Mouse (Mus musculus) liver, embryonic 14.5 days (tissue): ENCODE data around the gene Casc3. TPM values are rescaled to one million over a fixed set of nuclear protein-coding genes. Genes with fewer than 3 reads are reported as not detected.

Experiments
- ATAC-seq: fragments of 200-750 bp; cut with Nextera tagmentation; 2 replicates; pipeline ENCODE4 v1.8.0; 2017; ENCODE audit warnings: moderate number of reproducible peaks, mild to moderate bottlenecking, moderate library complexity; ENCODE audit not compliant: insufficient read depth
- DNase-seq, 3 experiments: peaks; one replicate each; pipeline ENCODE4 v3.0.0-alpha.2; 2012 to 2013; ENCODE audit warnings: low read depth in 3 of 3, low spot score in 3 of 3
- H3K27ac ChIP-seq: fragments of 300-500 bp; sonication (generic); 2 replicates; pipeline ENCODE4 v1.5.1; 2014; ENCODE audit warnings: moderate library complexity, mild to moderate bottlenecking, control low read depth, inconsistent platforms
- H3K27me3 ChIP-seq: fragments of 300-500 bp; sonication (generic); 2 replicates; pipeline ENCODE4 v1.6.1; 2014; ENCODE audit warnings: mild to moderate bottlenecking, low read length, moderate library complexity; ENCODE audit not compliant: control insufficient read depth, insufficient read depth
- H3K36me3 ChIP-seq: fragments of 300-500 bp; sonication (generic); replicated peaks from 2 replicates; pipeline ENCODE4 v1.6.1; 2014; ENCODE audit warnings: low read depth; ENCODE audit not compliant: control insufficient read depth, insufficient read depth
- H3K4me1 ChIP-seq, 2 experiments: fragments of 200-500 bp in 1 of 2; fragments of 300-500 bp in 1 of 2; sonication (generic) in 1 of 2; replicated peaks; 2 replicates each; pipeline ENCODE4 v1.6.1; 2012 to 2014; ENCODE audit warnings: antibody characterized with exemption in 1 of 2, inconsistent platforms in 1 of 2, low read length in 1 of 2; ENCODE audit not compliant: control insufficient read depth in 2 of 2, insufficient read depth in 2 of 2
- H3K4me2 ChIP-seq: fragments of 300-500 bp; sonication (generic); 2 replicates; pipeline ENCODE4 v1.6.1; 2014; ENCODE audit warnings: low read depth, mild to moderate bottlenecking, control low read depth, moderate library complexity
- H3K4me3 ChIP-seq, 2 experiments: fragments of 200-500 bp in 1 of 2; fragments of 300-500 bp in 1 of 2; sonication (generic) in 1 of 2; 2 replicates each; pipeline ENCODE4 v1.5.1; 2012 to 2014; ENCODE audit warnings: low read depth in 2 of 2, low read length in 2 of 2, mild to moderate bottlenecking in 2 of 2, control low read depth in 1 of 2, inconsistent platforms in 1 of 2, moderate library complexity in 1 of 2; ENCODE audit not compliant: insufficient read depth in 1 of 2
- H3K9ac ChIP-seq: fragments of 300-500 bp; sonication (generic); replicated peaks from 2 replicates; pipeline ENCODE4 v1.6.1; 2014; ENCODE audit warnings: mild to moderate bottlenecking, control low read depth, moderate library complexity
- H3K9me3 ChIP-seq: fragments of 300-500 bp; sonication (generic); 2 replicates; pipeline ENCODE4 v1.6.1; 2016; ENCODE audit warnings: low read length, mixed read lengths; ENCODE audit not compliant: control insufficient read depth
- CTCF ChIP-seq: IDR thresholded peaks from 2 replicates; pipeline ENCODE4 v1.5.1; 2016; ENCODE audit warnings: antibody characterized with exemption, low read depth, control low read depth
- EP300 ChIP-seq: IDR thresholded peaks from 2 replicates; pipeline ENCODE4 v1.6.1; 2016; ENCODE audit warnings: antibody characterized with exemption, low read depth
- WGBS: fragments of 180-500 bp; shearing (Covaris S2); extraction: QIAGEN DNeasy Blood & Tissue Kit; methylation state at CpG from one replicate; pipeline ENCODE4 v1.1.7; 2014; ENCODE audit not compliant: insufficient replicate concordance; 5-methylcytosine and 5-hydroxymethylcytosine counted together
- polyA plus RNA-seq, 2 experiments: library from polyadenylated mRNA; depleted of rRNA in 1 of 2; stranded (reverse) in 1 of 2; unstranded in 1 of 2; fragments of >200 nt; fragmentation: Nextera tagmentation in 1 of 2; extraction: Ambion mirVana in 1 of 2; gene quantifications; 2 replicates each; pipeline versions ENCODE4 v1.2.1 to v1.2.3; 2012 to 2014

Gene Casc3
- polyA plus RNA-seq, 2 experiments: 11.5 to 12.7 TPM

GRCm38 (mm10) chr11:98776052-98776764 is 28.5 kb upstream of the Casc3 start:
- Histone ChIP-seq H3K27me3 (no peaks in the 10 kb centered on the region), H3K4me1 (peaks cover 41 to 52% of the 10 kb centered on the region in 2 experiments), H3K36me3 (no peaks in the 10 kb centered on the region), H3K27ac (no peak overlapping the region; the same call in 1 of the 2 replicates), H3K9ac (no peak overlapping the region), H3K4me2 (peak overlapping the region; percentile 62), H3K9me3 (no peaks in the 10 kb centered on the region), H3K4me3 (no peak overlapping the region; a peak in 1 of 4 replicates)
- ATAC-seq (no peak), DNase-seq (no peak)
- 42% methylated on average over 12 of the region's 12 CpGs for WGBS
- TF ChIP-seq CTCF (no peak), EP300 (no peak)

GRCm38 (mm10) chr11:98776843-98777590 is 27.7 kb upstream of the Casc3 start:
- no peak for ATAC-seq
- 10% methylated on average over 9 of the region's 9 CpGs for WGBS
- H3K4me1 ChIP-seq: peaks cover 41 to 55% of the 10 kb centered on the region in 2 experiments

GRCm38 (mm10) chr11:98777888-98778287 is 26.8 kb upstream of the Casc3 start:
- DNase-seq (no peak), ATAC-seq (no peak)
- Histone ChIP-seq H3K27me3 (no peaks in the 10 kb centered on the region), H3K4me2 (no peak overlapping the region), H3K4me3 (no peak overlapping the region), H3K36me3 (no peaks in the 10 kb centered on the region), H3K9me3 (no peaks in the 10 kb centered on the region), H3K4me1 (peaks cover 41 to 54% of the 10 kb centered on the region in 2 experiments), H3K27ac (no peak overlapping the region), H3K9ac (no peak overlapping the region)
- TF ChIP-seq EP300: no peak
- TF ChIP-seq CTCF: no peak

More at GRCm38 (mm10) chr11:98776843-98777590, 27.7 kb upstream of the Casc3 start:
- Histone ChIP-seq H3K27me3 (no peaks in the 10 kb centered on the region), H3K9ac (no peak overlapping the region), H3K36me3 (no peaks in the 10 kb centered on the region), H3K4me2 (peak overlapping the region; percentile 31), H3K4me3 (no peak overlapping the region), H3K9me3 (no peaks in the 10 kb centered on the region), H3K27ac (peak overlapping the region; percentile 6; the same call in 1 of the 2 replicates)
- no peak for DNase-seq
- no peak for TF ChIP-seq CTCF
- TF ChIP-seq EP300: no peak

GRCm38 (mm10) chr11:98781851-98782512 is 22.7 kb upstream of the Casc3 start:
- Histone ChIP-seq H3K4me1 (peaks cover 24 to 42% of the 10 kb centered on the region in 2 experiments), H3K36me3 (no peaks in the 10 kb centered on the region), H3K4me2 (no peak overlapping the region; the same call in 1 of the 2 replicates), H3K9me3 (no peaks in the 10 kb centered on the region), H3K4me3 (no peak overlapping the region), H3K27me3 (no peaks in the 10 kb centered on the region), H3K27ac (no peak overlapping the region), H3K9ac (no peak overlapping the region)
- DNase-seq (no peak), ATAC-seq (no peak)
- TF ChIP-seq EP300 (no peak), CTCF (no peak)
- 26% methylated on average over 14 of the region's 14 CpGs for WGBS
